Mouse (Mus musculus): ENCODE data around the gene Nrf1.

- TF ChIP-seq CTCF (IDR thresholded peaks at IDR 0.05; ENCODE audit: control insufficient read depth, insufficient read depth, insufficient replicate concordance, low read depth, low read length) (no peak), POLR2A (IDR thresholded peaks at IDR 0.05; ENCODE audit: control insufficient read depth, low read depth, low read length) (no peak)
Observed at GRCm38 (mm10) chr6:29998140-29998539, 49.6 kb upstream of the Nrf1 start.

Data from testis, adult 2 months (tissue).